Mouse (Mus musculus): ENCODE data around the gene Cfap36.

- TF ChIP-seq CTCF (IDR thresholded peaks at IDR 0.05) (no peak), EP300 (IDR thresholded peaks at IDR 0.05) (no peak)
Measured at GRCm38 (mm10) chr11:29239353-29239752, 7.9 kb downstream of the Cfap36 start.
